Comparison of ENCODE assay signal across 24 mouse cellular contexts in the genomic region with DNA sequence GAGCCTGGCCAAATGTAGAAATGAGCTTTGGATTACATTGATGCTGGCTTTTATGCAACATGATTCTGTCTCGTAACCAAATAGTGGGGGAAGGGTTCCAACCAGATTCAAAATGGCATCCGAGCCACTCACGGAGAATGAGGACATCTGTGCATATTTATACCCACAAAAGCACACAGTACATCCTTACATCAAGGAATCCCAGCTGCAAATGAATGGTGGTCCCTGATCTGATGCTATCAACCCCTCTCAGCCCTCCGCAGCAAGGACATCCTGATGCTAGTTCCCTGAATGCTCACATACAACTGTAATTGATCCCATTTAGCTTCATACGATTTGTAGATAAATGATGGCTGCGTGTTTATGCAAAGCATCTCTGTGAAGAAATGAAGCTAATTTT.
DNase-seq lines count a peak whose midpoint lies in the region; ATAC-seq lines count a peak whose summit lies in the region.
"Had no signal": no experiment of that assay in that cellular context is flagged by ENCODE, and none has a peak within 500 bp of the region (broad histone marks: within the 10 kb centered on the region; RNA-seq: fewer than 3 reads in every experiment).

No protein-coding gene starts in this region.

- H3K27me3 ChIP-seq in forebrain, embryonic 13.5 days = no peaks in the 10 kb centered on the region
- H3K27me3 ChIP-seq in forebrain, embryonic 11.5 days (ENCODE audit: control insufficient read depth, insufficient read depth, low read length) = no peaks in the 10 kb centered on the region
- H3K27me3 ChIP-seq in hindbrain, embryonic 13.5 days = no peaks in the 10 kb centered on the region
- H3K27me3 ChIP-seq in hindbrain, embryonic 11.5 days (ENCODE audit: control insufficient read depth, insufficient read depth, low read length) = no peaks in the 10 kb centered on the region
- no peaks in the 10 kb centered on the region for H3K27me3 ChIP-seq in forebrain, embryonic 16.5 days (replicated peaks; ENCODE audit: control insufficient read depth, insufficient read depth, low read length)
- H3K27me3 ChIP-seq: CH12.LX; heart, embryonic 13.5 days; hindbrain, embryonic 15.5 days had no signal

- WGBS in forebrain, embryonic 13.5 days = 90% methylated on average over 6 of the region's 6 CpGs
- 87% methylated on average over 6 of the region's 6 CpGs for WGBS in forebrain, embryonic 11.5 days
- 70% methylated on average over 6 of the region's 6 CpGs for WGBS in hindbrain, embryonic 13.5 days
- 87% methylated on average over 6 of the region's 6 CpGs for WGBS in hindbrain, embryonic 11.5 days
- WGBS in forebrain, embryonic 16.5 days = 69% methylated on average over 6 of the region's 6 CpGs

- no peak overlapping the region for H3K4me2 ChIP-seq in forebrain, embryonic 13.5 days
- H3K4me2 ChIP-seq in forebrain, embryonic 11.5 days (ENCODE audit: low read depth, low read length, severe bottlenecking) = no peak overlapping the region
- no peak overlapping the region for H3K4me2 ChIP-seq in hindbrain, embryonic 13.5 days
- no peak overlapping the region for H3K4me2 ChIP-seq in hindbrain, embryonic 11.5 days (replicated peaks; ENCODE audit: low read depth, low read length)
- no peak overlapping the region for H3K4me2 ChIP-seq in forebrain, embryonic 16.5 days (ENCODE audit: low read length)
- H3K4me2 ChIP-seq: heart, embryonic 13.5 days; hindbrain, embryonic 15.5 days had no signal

- no peak overlapping the region for H3K9ac ChIP-seq in forebrain, embryonic 13.5 days
- H3K9ac ChIP-seq in forebrain, embryonic 11.5 days (ENCODE audit: low read length) = no peak overlapping the region
- H3K9ac ChIP-seq in hindbrain, embryonic 13.5 days = no peak overlapping the region
- H3K9ac ChIP-seq in hindbrain, embryonic 11.5 days (ENCODE audit: low read depth, low read length) = no peak overlapping the region
- H3K9ac ChIP-seq in forebrain, embryonic 16.5 days (replicated peaks; ENCODE audit: low read depth, low read length) = no peak overlapping the region
- H3K9ac ChIP-seq: heart, embryonic 13.5 days; hindbrain, embryonic 15.5 days had no signal

- H3K9me3 ChIP-seq in forebrain, embryonic 13.5 days (replicated peaks) = no peaks in the 10 kb centered on the region
- H3K9me3 ChIP-seq in forebrain, embryonic 11.5 days (ENCODE audit: control insufficient read depth, low read length) = no peaks in the 10 kb centered on the region
- H3K9me3 ChIP-seq in hindbrain, embryonic 13.5 days = no peaks in the 10 kb centered on the region
- H3K9me3 ChIP-seq in hindbrain, embryonic 11.5 days (ENCODE audit: control insufficient read depth, low read length) = no peaks in the 10 kb centered on the region
- H3K9me3 ChIP-seq in forebrain, embryonic 16.5 days (ENCODE audit: control insufficient read depth, low read length) = no peaks in the 10 kb centered on the region
- H3K9me3 ChIP-seq: G1E; heart, embryonic 10.5 days; heart, embryonic 13.5 days; hindbrain, embryonic 15.5 days had no signal

- no peak for DNase-seq in forebrain, embryonic 11.5 days (ENCODE audit: low spot score)
- DNase-seq in hindbrain, embryonic 11.5 days (ENCODE audit: low spot score) = no peak
- no peak for DNase-seq in thymus, postnatal 14 days
- DNase-seq: adrenal gland, postnatal 10 days; adrenal gland, postnatal 36 days; B cell, adult 2 months; cerebellum, adult 11-12 months; cerebellum, adult 8-10 months; cerebellum, postnatal 14 days; gastrocnemius, postnatal 36 days; heart, adult 2 months; heart, postnatal 14 days; heart, postnatal 4 days; kidney, adult 2 months had no signal

- no peak overlapping the region for H3K27ac ChIP-seq in forebrain, embryonic 13.5 days
- no peak overlapping the region for H3K27ac ChIP-seq in forebrain, embryonic 11.5 days (ENCODE audit: low read depth, low read length)
- H3K27ac ChIP-seq in hindbrain, embryonic 13.5 days = peak overlapping the region; percentile 36
- no peak overlapping the region for H3K27ac ChIP-seq in hindbrain, embryonic 11.5 days (ENCODE audit: low read depth, low read length)
- H3K27ac ChIP-seq in forebrain, embryonic 16.5 days (ENCODE audit: low read length) = no peak overlapping the region
- H3K27ac ChIP-seq: heart, adult 2 months; heart, embryonic 10.5 days; heart, embryonic 13.5 days; hindbrain, embryonic 15.5 days had no signal

- no peak overlapping the region for H3K4me3 ChIP-seq in forebrain, embryonic 13.5 days
- no peak overlapping the region for H3K4me3 ChIP-seq in forebrain, embryonic 11.5 days (ENCODE audit: low read depth, low read length)
- H3K4me3 ChIP-seq in hindbrain, embryonic 13.5 days = no peak overlapping the region
- no peak overlapping the region for H3K4me3 ChIP-seq in hindbrain, embryonic 11.5 days (ENCODE audit: low read depth, low read length)
- H3K4me3 ChIP-seq in forebrain, embryonic 16.5 days (replicated peaks; ENCODE audit: low read length) = no peak overlapping the region
- H3K4me3 ChIP-seq: heart, adult 2 months; heart, embryonic 10.5 days; heart, embryonic 13.5 days; hindbrain, embryonic 15.5 days had no signal

- no peaks in the 10 kb centered on the region for H3K36me3 ChIP-seq in forebrain, embryonic 13.5 days (ENCODE audit: poor library complexity, severe bottlenecking)
- no peaks in the 10 kb centered on the region for H3K36me3 ChIP-seq in forebrain, embryonic 11.5 days (ENCODE audit: control insufficient read depth, insufficient read depth, low read length)
- no peaks in the 10 kb centered on the region for H3K36me3 ChIP-seq in hindbrain, embryonic 13.5 days
- H3K36me3 ChIP-seq in hindbrain, embryonic 11.5 days (ENCODE audit: control insufficient read depth, insufficient read depth, low read length) = no peaks in the 10 kb centered on the region
- no peaks in the 10 kb centered on the region for H3K36me3 ChIP-seq in forebrain, embryonic 16.5 days (ENCODE audit: control insufficient read depth, insufficient read depth)
- H3K36me3 ChIP-seq: G1E; heart, embryonic 10.5 days; heart, embryonic 13.5 days; hindbrain, embryonic 15.5 days had no signal

- peak; percentile 69; the same call in 1 of the 2 replicates for ATAC-seq in forebrain, embryonic 13.5 days
- no peak for ATAC-seq in forebrain, embryonic 11.5 days (replicated peaks; ENCODE audit: low FRiP score)
- ATAC-seq in hindbrain, embryonic 13.5 days (ENCODE audit: low FRiP score) = no peak
- no peak for ATAC-seq in hindbrain, embryonic 11.5 days (ENCODE audit: low FRiP score)
- peak; percentile 51 for ATAC-seq in forebrain, embryonic 16.5 days
- ATAC-seq: intestine, postnatal 0 days; Patski had no signal

- no peaks in the 10 kb centered on the region for H3K4me1 ChIP-seq in forebrain, embryonic 13.5 days
- no peaks in the 10 kb centered on the region for H3K4me1 ChIP-seq in forebrain, embryonic 11.5 days (replicated peaks; ENCODE audit: control insufficient read depth, insufficient read depth, low read length)
- H3K4me1 ChIP-seq in hindbrain, embryonic 13.5 days (replicated peaks) = peaks cover 11% of the 10 kb centered on the region
- H3K4me1 ChIP-seq in hindbrain, embryonic 11.5 days (replicated peaks; ENCODE audit: control insufficient read depth, insufficient read depth, low read length) = no peaks in the 10 kb centered on the region
- 0 out of 2 replicates have a peak, but pooled peaks cover 2% of the 10 kb centered on the region for H3K4me1 ChIP-seq in forebrain, embryonic 16.5 days (replicated peaks; ENCODE audit: control insufficient read depth, insufficient read depth, low read length)
- H3K4me1 ChIP-seq: heart, embryonic 10.5 days; heart, embryonic 13.5 days had no signal

Comparison
In these comparisons a context has a peak if more than half of its experiments do, and no peak if none do; other contexts are left out.
1. ATAC-seq: peak in forebrain, embryonic 13.5 days (single experiment) and forebrain, embryonic 16.5 days (single experiment); none in forebrain, embryonic 11.5 days (single experiment), hindbrain, embryonic 13.5 days (single experiment) and hindbrain, embryonic 11.5 days (single experiment).